Mouse (Mus musculus) CH12.LX (cell line): ENCODE results near the gene Kctd8.

Source experiments
- BHLHE40 ChIP-seq: IDR thresholded peaks from 2 replicates; pipeline ENCODE4 v1.6.1; 2011; ENCODE audit warnings: mild to moderate bottlenecking, low read depth, low read length, improper control_type of control experiment
- CHD2 ChIP-seq: IDR thresholded peaks from 2 replicates; pipeline ENCODE4 v1.6.1; 2011; ENCODE audit warnings: low read length, improper control_type of control experiment
- CTCF ChIP-seq, 2 experiments: IDR thresholded peaks in 1 of 2; conservative IDR thresholded peaks in 1 of 2; 2 replicates each; pipeline ENCODE4 v1.5.1; 2011 to 2012; ENCODE audit warnings: low read depth in 2 of 2, low read length in 2 of 2, improper control_type of control experiment in 1 of 2, inconsistent platforms in 1 of 2, mild to moderate bottlenecking in 1 of 2, moderate library complexity in 1 of 2
- E2F4 ChIP-seq: IDR thresholded peaks from 2 replicates; pipeline ENCODE4 v1.6.1; 2011; ENCODE audit warnings: low read depth, low read length, improper control_type of control experiment; ENCODE audit not compliant: insufficient replicate concordance
- EP300 ChIP-seq: IDR thresholded peaks from 2 replicates; pipeline ENCODE4 v1.6.1; 2011; ENCODE audit warnings: low read length, improper control_type of control experiment
- KAT2A ChIP-seq: IDR thresholded peaks from 2 replicates; pipeline ENCODE4 v1.6.1; 2012; ENCODE audit warnings: low read length, improper control_type of control experiment, inconsistent platforms; ENCODE audit not compliant: insufficient replicate concordance
- MXI1 ChIP-seq: IDR thresholded peaks from 2 replicates; pipeline ENCODE4 v1.6.1; 2011; ENCODE audit warnings: mild to moderate bottlenecking, low read depth, low read length, improper control_type of control experiment
- TCF12 ChIP-seq: IDR thresholded peaks from 2 replicates; pipeline ENCODE4 v1.6.1; 2014; ENCODE audit warnings: low read depth, mild to moderate bottlenecking, inconsistent platforms, low read length, improper control_type of control experiment

GRCm38 (mm10) chr5:69215216-69215615, 126.3 kb downstream of the Kctd8 start:
- TF ChIP-seq E2F4 (no peak), EP300 (no peak), CTCF (conservative IDR thresholded peaks at IDR 0.05 in 1 of 2, IDR thresholded peaks at IDR 0.05 in 1 of 2; ENCODE audit: low read depth in 2 of 2, low read length in 2 of 2) (no peak), TCF12 (no peak), MXI1 (no peak), BHLHE40 (no peak), KAT2A (no peak), CHD2 (no peak)
